Mouse (Mus musculus): ENCODE data around the gene Plbd1.
A peak's percentile ranks its signal among the peaks of the same experiment; 100 is the strongest.

DNA sequence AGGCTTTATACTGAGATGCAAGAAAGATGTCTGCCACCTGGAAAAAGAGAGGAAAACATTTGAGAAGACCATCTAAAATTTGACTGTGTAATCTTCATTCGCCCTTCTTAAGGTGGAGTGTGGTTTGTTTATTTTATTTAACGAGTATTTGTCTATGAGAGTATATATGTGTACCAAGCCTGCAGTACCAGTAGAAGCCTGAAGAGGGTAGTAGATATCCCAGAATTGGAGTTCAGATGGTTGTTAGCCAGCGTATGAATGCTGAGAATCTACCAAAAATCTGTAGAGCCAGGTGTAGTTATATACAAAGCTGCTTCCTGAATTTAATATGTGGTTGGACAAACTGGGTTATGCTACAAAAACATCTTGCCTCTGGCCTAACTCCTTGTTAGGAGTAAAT lies 49.4 kb downstream of the Plbd1 start:
- TF ChIP-seq CTCF (IDR thresholded peaks at IDR 0.05; ENCODE audit: low read depth) = peak; percentile 48; the same call in 1 of the 2 replicates
- no peak for TF ChIP-seq EP300 (optimal IDR thresholded peaks at IDR 0.05)

Measured in stomach, postnatal 0 days (tissue).